Mouse (Mus musculus) brain, embryonic 18.5 days (tissue): ENCODE results near the gene Hnrnpdl.

Source experiments
- DNase-seq: peaks from one replicate; pipeline ENCODE4 v3.0.0-alpha.2; 2012; ENCODE audit warnings: low read depth, low spot score

The Hnrnpdl gene

DNA sequence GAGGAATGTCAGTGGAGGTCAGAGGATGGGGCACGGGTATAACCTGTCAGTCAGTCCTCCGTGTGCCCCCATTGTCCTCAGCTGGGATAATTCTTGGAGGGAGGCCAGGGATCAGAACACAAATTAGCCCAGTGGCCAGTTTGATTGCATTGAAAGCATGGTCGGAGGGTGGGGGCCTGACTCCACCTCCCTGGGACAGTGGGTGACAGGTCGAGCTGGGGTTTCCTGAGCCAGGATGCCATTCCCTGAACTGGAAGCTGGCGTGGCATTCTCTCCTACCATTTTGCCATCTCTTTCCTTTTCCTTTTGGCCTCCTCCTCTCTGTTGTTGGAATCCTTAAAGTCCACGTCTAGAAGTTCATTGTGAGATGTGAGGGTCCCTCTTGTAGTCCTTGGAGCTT lies 33.6 kb downstream of the Hnrnpdl start:
- DNase-seq = no peak

DNA sequence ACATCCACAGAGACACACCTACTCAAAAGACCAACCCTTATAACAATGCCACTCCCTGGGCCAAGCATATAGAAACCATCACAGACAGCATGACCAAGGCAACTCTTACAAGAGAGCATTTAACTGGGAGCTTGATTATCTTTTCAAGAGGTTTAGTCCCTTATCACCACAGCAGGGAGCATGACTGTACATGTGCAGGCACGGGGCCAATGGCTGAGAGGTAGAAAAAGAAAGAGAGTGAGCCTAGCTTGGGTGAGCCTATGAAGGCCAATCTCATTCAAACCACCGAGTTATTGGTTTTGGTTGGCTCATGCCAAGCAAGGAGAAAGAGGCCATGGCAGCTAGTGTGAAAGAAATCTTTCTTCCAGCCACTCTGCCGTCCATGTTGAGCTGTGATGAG lies 34.0 kb downstream of the Hnrnpdl start:
- no peak for DNase-seq

DNA sequence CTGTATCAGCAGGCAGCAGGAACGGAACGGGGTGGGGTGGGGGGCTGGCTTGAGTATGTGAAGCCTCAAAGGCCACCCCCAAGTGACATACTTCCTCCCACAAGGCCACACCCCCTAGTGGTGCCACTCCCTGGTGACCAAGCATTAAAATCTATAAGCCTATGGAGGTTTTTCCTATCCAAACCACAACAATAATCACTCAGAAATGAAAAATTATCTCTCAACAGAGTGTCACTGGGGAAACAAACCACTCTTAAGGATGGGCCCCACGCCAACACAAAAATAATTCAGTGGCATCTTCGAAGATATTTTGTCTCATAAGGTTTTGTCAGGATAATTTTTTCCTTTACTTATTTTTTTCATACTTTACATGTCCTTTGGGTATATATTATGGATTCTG lies 35.6 kb downstream of the Hnrnpdl start:
- no peak for DNase-seq

DNA sequence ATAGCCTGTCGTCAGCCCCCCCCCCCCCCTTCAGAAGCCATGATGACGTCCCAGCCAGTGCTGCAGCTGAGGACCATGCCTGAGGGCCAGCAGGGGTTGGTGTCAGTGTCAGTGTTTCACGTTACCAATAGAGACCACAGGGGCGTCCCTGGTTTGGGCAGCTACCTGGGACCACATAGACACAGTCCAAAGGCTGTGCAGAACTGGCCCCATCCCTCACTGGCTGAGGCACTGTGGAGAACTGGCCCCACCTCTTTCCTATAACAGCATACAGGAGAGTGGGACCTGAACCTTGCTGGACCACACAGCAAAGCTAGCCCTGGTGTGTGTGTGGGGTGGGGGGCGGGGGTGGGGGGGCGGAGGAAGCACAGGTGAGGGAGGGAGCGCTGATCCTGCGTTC lies 39.0 kb downstream of the Hnrnpdl start:
- DNase-seq = no peak

DNA sequence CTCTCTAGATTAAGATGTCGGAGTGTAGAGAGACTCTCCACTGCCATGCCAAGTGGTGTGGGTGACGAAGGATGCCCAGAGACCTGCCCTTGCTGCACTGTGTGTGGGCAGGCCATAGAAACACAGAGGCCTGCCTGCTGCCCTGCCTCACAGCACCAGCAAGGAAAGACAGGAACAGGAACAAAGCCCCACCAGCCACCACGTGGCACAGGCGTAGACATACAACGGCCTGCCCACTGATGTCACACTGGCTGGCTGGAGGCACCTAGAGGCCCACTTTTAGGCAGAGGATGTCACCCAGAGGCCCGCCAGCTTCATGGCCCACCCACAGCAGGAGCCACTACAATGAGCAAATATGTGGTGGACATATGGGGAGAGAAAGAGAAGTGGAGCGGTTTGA lies 39.4 kb downstream of the Hnrnpdl start:
- no peak for DNase-seq

DNA sequence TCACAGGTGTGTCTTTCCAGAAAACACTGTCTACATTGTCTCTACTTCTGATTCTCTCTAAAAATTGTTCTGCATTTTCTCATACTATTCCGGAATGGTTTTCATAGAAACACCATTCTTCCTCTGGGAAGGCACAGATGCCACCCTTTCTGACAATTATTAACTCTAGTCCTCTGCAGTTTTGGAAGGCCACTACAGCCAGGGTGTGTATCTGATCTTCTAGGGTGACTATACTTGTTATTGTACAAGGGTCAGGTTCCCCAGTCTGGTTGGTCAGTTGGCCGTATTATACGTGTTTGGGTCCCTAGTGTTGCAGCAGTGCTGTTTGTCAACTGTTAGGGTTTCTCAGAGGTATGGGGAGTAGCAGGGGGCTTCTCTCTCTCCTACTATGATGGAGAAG lies 44.8 kb downstream of the Hnrnpdl start:
- DNase-seq = no peak

DNA sequence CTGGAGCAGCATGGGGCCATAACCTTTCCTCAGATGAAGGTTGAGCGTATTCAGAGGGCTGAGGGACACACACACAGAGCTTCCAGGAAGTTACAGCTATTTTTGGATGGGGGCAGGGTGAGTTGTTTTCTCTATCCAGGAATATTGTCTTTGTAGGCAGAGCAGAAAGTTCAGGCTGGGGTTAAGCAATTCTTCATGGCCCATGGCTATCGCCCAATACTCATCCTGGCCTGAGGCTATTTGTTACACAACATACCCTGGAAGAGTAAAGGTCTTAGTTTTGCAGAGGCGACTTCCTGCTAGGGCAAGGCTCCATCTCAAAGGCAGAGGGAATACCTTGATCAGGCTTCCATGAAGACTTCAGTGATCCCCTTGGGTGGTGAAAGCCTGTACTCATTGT lies 45.3 kb downstream of the Hnrnpdl start:
- no peak for DNase-seq
